8 mouse cellular contexts compared by ENCODE assay signal in genomic region chr13:23697491-23698299, GRCm38 (mm10). TPM values are rescaled to one million over a fixed set of nuclear protein-coding genes. Genes with fewer than 3 reads are reported as not detected.
DNase-seq lines count a peak whose midpoint lies in the region; ATAC-seq and TF ChIP-seq lines count a peak whose summit lies in the region.

No protein-coding gene starts in this region.

- no peaks in the 10 kb centered on the region; the same call in 1 of the 2 replicates for H3K36me3 ChIP-seq in E14TG2a.4 (ENCODE audit: insufficient read depth, low read length)
- H3K36me3 ChIP-seq in heart, embryonic 13.5 days, result no peaks in the 10 kb centered on the region

- peak; percentile 88 for DNase-seq in 3134 (ENCODE audit: extremely low read depth, insufficient read length, low spot score)
- peak; percentile 90 for DNase-seq in embryo, embryonic 10 days (ENCODE audit: low spot score)
- peak; percentile 76 for DNase-seq in kidney, postnatal 10 days
- DNase-seq in lung, postnatal 14 days, result peak; percentile 66
- DNase-seq in retina, postnatal 1 day, result peak; percentile 83
- no peak for DNase-seq in ovary, postnatal 14 days (ENCODE audit: low spot score)

- peaks cover 6% of the 10 kb centered on the region; the same call in 1 of the 2 replicates for H3K27me3 ChIP-seq in E14TG2a.4 (ENCODE audit: insufficient read depth, low read length)
- no peaks in the 10 kb centered on the region for H3K27me3 ChIP-seq in heart, embryonic 13.5 days (replicated peaks)

- ATAC-seq in heart, embryonic 13.5 days (ENCODE audit: extremely low read depth, insufficient number of reproducible peaks, low FRiP score, low TSS enrichment), result peak; percentile 63

- peaks cover 4% of the 10 kb centered on the region for H3K9me3 ChIP-seq in E14TG2a.4 (ENCODE audit: low read length)
- H3K9me3 ChIP-seq in heart, embryonic 13.5 days, result no peaks in the 10 kb centered on the region

- TF ChIP-seq CTCF in E14TG2a.4 (conservative IDR thresholded peaks at IDR 0.05; ENCODE audit: low read length), result peak; percentile 91

- H3K9ac ChIP-seq in heart, embryonic 13.5 days, result peak overlapping the region; percentile 83

- peak overlapping the region; percentile 68 for H3K4me3 ChIP-seq in E14TG2a.4 (replicated peaks; ENCODE audit: low read length)
- H3K4me3 ChIP-seq in heart, embryonic 13.5 days, result peak overlapping the region; percentile 55

- H3K4me1 ChIP-seq in E14TG2a.4 (replicated peaks; ENCODE audit: low read depth, low read length), result peaks cover 29% of the 10 kb centered on the region
- H3K4me1 ChIP-seq in heart, embryonic 13.5 days, result peaks cover 25% of the 10 kb centered on the region

- under 1% methylated on average over 27 of the region's 32 CpGs for WGBS in heart, embryonic 13.5 days

- peak overlapping the region; percentile 93 for H3K27ac ChIP-seq in heart, embryonic 13.5 days (replicated peaks)

- peak overlapping the region; percentile 81 for H3K4me2 ChIP-seq in heart, embryonic 13.5 days

RNA-seq across cellular contexts. Expression of gene Hist1h4c, which starts 0.6 kb away (rescaled TPM):
- 2.4 and 3.7 TPM in 2 replicates for polyA plus RNA-seq in heart, embryonic 13.5 days (2015; fragmentation: Nextera tagmentation; extraction: Ambion mirVana)

RNA-seq across cellular contexts. Expression of gene Hist1h1t, which starts 2.1 kb away (rescaled TPM):
- polyA plus RNA-seq in heart, embryonic 13.5 days (2015; fragmentation: Nextera tagmentation; extraction: Ambion mirVana), result not detected in 2 replicates

RNA-seq across cellular contexts. Expression of gene Hfe, which starts 13.0 kb away (rescaled TPM):
- polyA plus RNA-seq in heart, embryonic 13.5 days (2015; fragmentation: Nextera tagmentation; extraction: Ambion mirVana), result 10.3 and 10.7 TPM in 2 replicates

RNA-seq across cellular contexts. Expression of gene Hist1h2bc, which starts 13.7 kb away (rescaled TPM):
- 50.1 and 54.5 TPM in 2 replicates for polyA plus RNA-seq in heart, embryonic 13.5 days (2015; fragmentation: Nextera tagmentation; extraction: Ambion mirVana)

RNA-seq across cellular contexts. Expression of gene Hist1h2ac, which starts 13.9 kb away (rescaled TPM):
- polyA plus RNA-seq in heart, embryonic 13.5 days (2015; fragmentation: Nextera tagmentation; extraction: Ambion mirVana), result 0.59 and 0.68 TPM in 2 replicates
